Mouse (Mus musculus) olfactory bulb, adult 2 months (tissue): ENCODE data around the gene Coq9.

Experiments used
- CTCF ChIP-seq: fragments of 200-500 bp; IDR thresholded peaks from 2 replicates; pipeline ENCODE4 v1.5.1; 2012; ENCODE audit warnings: low read depth, mild to moderate bottlenecking, low read length, moderate library complexity; ENCODE audit not compliant: insufficient read depth
- POLR2A ChIP-seq: fragments of 200-500 bp; IDR thresholded peaks from 2 replicates; pipeline ENCODE4 v1.6.1; 2012; ENCODE audit warnings: mild to moderate bottlenecking, low read depth, low read length, moderate library complexity; ENCODE audit not compliant: insufficient read depth

- no peak for TF ChIP-seq CTCF
- no peak for TF ChIP-seq POLR2A
Measured at GRCm38 (mm10) chr8:94805811-94806210, 32.3 kb upstream of the Coq9 start.
